Mouse (Mus musculus): ENCODE measurements around the gene Lactbl1. TPM values are rescaled to one million over a fixed set of nuclear protein-coding genes. Genes with fewer than 3 reads are reported as not detected.
A peak's percentile ranks its signal among the peaks of the same experiment; 100 is the strongest.

Gene Lactbl1
- polyA plus RNA-seq (2012; rRNA removed), result 0.10 and 0.11 TPM in 2 replicates

GRCm38 (mm10) chr4:136622388-136622787, at the start of gene Lactbl1:
TSS of gene Lactbl1 (plus strand) at chr4:136622621.
- Histone ChIP-seq H3K4me3 (ENCODE audit: insufficient read depth, low read length) (no peak within 1 kb of the TSS), H3K27ac (ENCODE audit: insufficient read depth, low read length) (no peak within 1 kb of the TSS), H3K4me1 (ENCODE audit: control insufficient read depth, insufficient read depth, low read length) (no peaks in the 10 kb centered on the region)
- no peak for TF ChIP-seq POLR2A (IDR thresholded peaks at IDR 0.05; ENCODE audit: extremely low read depth, insufficient read depth, low read length)
- TF ChIP-seq CTCF (IDR thresholded peaks at IDR 0.05; ENCODE audit: extremely low read depth, insufficient read depth, low read length), result no peak

- H3K4me1 ChIP-seq (ENCODE audit: control insufficient read depth, insufficient read depth, low read length), result peaks cover 3% of the 10 kb centered on the region; the same call in 1 of the 2 replicates
- no peak overlapping the region for H3K27ac ChIP-seq (ENCODE audit: insufficient read depth, low read length)
- no peak for TF ChIP-seq POLR2A (IDR thresholded peaks at IDR 0.05; ENCODE audit: extremely low read depth, insufficient read depth, low read length)
- H3K4me3 ChIP-seq (ENCODE audit: insufficient read depth, low read length), result no peak overlapping the region
Observed at GRCm38 (mm10) chr4:136581885-136582284, 40.5 kb upstream of the Lactbl1 start.

- Histone ChIP-seq H3K4me3 (ENCODE audit: insufficient read depth, low read length) (no peak overlapping the region), H3K27ac (ENCODE audit: insufficient read depth, low read length) (no peak overlapping the region), H3K4me1 (ENCODE audit: control insufficient read depth, insufficient read depth, low read length) (peaks cover 5% of the 10 kb centered on the region; the same call in 1 of the 2 replicates)
- TF ChIP-seq CTCF (IDR thresholded peaks at IDR 0.05; ENCODE audit: extremely low read depth, insufficient read depth, low read length) (no peak), POLR2A (IDR thresholded peaks at IDR 0.05; ENCODE audit: extremely low read depth, insufficient read depth, low read length) (no peak)
Observed at GRCm38 (mm10) chr4:136587221-136587827, 35.1 kb upstream of the Lactbl1 start.

- no peak for TF ChIP-seq CTCF (IDR thresholded peaks at IDR 0.05; ENCODE audit: extremely low read depth, insufficient read depth, low read length)
- TF ChIP-seq POLR2A (IDR thresholded peaks at IDR 0.05; ENCODE audit: extremely low read depth, insufficient read depth, low read length), result no peak
- Histone ChIP-seq H3K4me3 (ENCODE audit: insufficient read depth, low read length) (no peak overlapping the region), H3K27ac (ENCODE audit: insufficient read depth, low read length) (no peak overlapping the region), H3K4me1 (ENCODE audit: control insufficient read depth, insufficient read depth, low read length) (peaks cover 5% of the 10 kb centered on the region; the same call in 1 of the 2 replicates)
Observed at GRCm38 (mm10) chr4:136588003-136588402, 34.4 kb upstream of the Lactbl1 start.

- no peak for TF ChIP-seq POLR2A (IDR thresholded peaks at IDR 0.05; ENCODE audit: extremely low read depth, insufficient read depth, low read length)
- TF ChIP-seq CTCF (IDR thresholded peaks at IDR 0.05; ENCODE audit: extremely low read depth, insufficient read depth, low read length), result no peak
- Histone ChIP-seq H3K4me1 (ENCODE audit: control insufficient read depth, insufficient read depth, low read length) (peaks cover 7% of the 10 kb centered on the region), H3K27ac (ENCODE audit: insufficient read depth, low read length) (no peak overlapping the region), H3K4me3 (ENCODE audit: insufficient read depth, low read length) (no peak overlapping the region)
Observed at GRCm38 (mm10) chr4:136592111-136592510, 30.3 kb upstream of the Lactbl1 start.

GRCm38 (mm10) chr4:136594006-136594405, 28.4 kb upstream of the Lactbl1 start:
- peaks cover 10% of the 10 kb centered on the region for H3K4me1 ChIP-seq (ENCODE audit: control insufficient read depth, insufficient read depth, low read length)
- TF ChIP-seq CTCF (IDR thresholded peaks at IDR 0.05; ENCODE audit: extremely low read depth, insufficient read depth, low read length), result no peak
- no peak for TF ChIP-seq POLR2A (IDR thresholded peaks at IDR 0.05; ENCODE audit: extremely low read depth, insufficient read depth, low read length)
- peak overlapping the region; percentile 35; the same call in 1 of the 2 replicates for H3K27ac ChIP-seq (ENCODE audit: insufficient read depth, low read length)
- H3K4me3 ChIP-seq (ENCODE audit: insufficient read depth, low read length), result no peak overlapping the region

GRCm38 (mm10) chr4:136595221-136595620, 27.2 kb upstream of the Lactbl1 start:
- Histone ChIP-seq H3K4me3 (ENCODE audit: insufficient read depth, low read length) (no peak overlapping the region), H3K4me1 (ENCODE audit: control insufficient read depth, insufficient read depth, low read length) (peaks cover 7% of the 10 kb centered on the region), H3K27ac (ENCODE audit: insufficient read depth, low read length) (no peak overlapping the region)
- TF ChIP-seq POLR2A (IDR thresholded peaks at IDR 0.05; ENCODE audit: extremely low read depth, insufficient read depth, low read length) (no peak), CTCF (IDR thresholded peaks at IDR 0.05; ENCODE audit: extremely low read depth, insufficient read depth, low read length) (no peak)

- H3K4me3 ChIP-seq (ENCODE audit: insufficient read depth, low read length), result no peak overlapping the region
- H3K27ac ChIP-seq (ENCODE audit: insufficient read depth, low read length), result no peak overlapping the region
- no peak for TF ChIP-seq CTCF (IDR thresholded peaks at IDR 0.05; ENCODE audit: extremely low read depth, insufficient read depth, low read length)
- no peak for TF ChIP-seq POLR2A (IDR thresholded peaks at IDR 0.05; ENCODE audit: extremely low read depth, insufficient read depth, low read length)
- H3K4me1 ChIP-seq (ENCODE audit: control insufficient read depth, insufficient read depth, low read length), result peaks cover 10% of the 10 kb centered on the region
Observed at GRCm38 (mm10) chr4:136598268-136598876, 24.0 kb upstream of the Lactbl1 start.

GRCm38 (mm10) chr4:136599869-136600268, 22.6 kb upstream of the Lactbl1 start:
- no peak overlapping the region for H3K27ac ChIP-seq (ENCODE audit: insufficient read depth, low read length)
- peaks cover 6% of the 10 kb centered on the region for H3K4me1 ChIP-seq (ENCODE audit: control insufficient read depth, insufficient read depth, low read length)
- TF ChIP-seq POLR2A (IDR thresholded peaks at IDR 0.05; ENCODE audit: extremely low read depth, insufficient read depth, low read length), result no peak
- TF ChIP-seq CTCF (IDR thresholded peaks at IDR 0.05; ENCODE audit: extremely low read depth, insufficient read depth, low read length), result no peak
- H3K4me3 ChIP-seq (ENCODE audit: insufficient read depth, low read length), result no peak overlapping the region

GRCm38 (mm10) chr4:136600536-136600935, 21.9 kb upstream of the Lactbl1 start:
- peak overlapping the region; percentile 87; the same call in 1 of the 2 replicates for H3K4me3 ChIP-seq (ENCODE audit: insufficient read depth, low read length)
- TF ChIP-seq CTCF (IDR thresholded peaks at IDR 0.05; ENCODE audit: extremely low read depth, insufficient read depth, low read length) (no peak), POLR2A (IDR thresholded peaks at IDR 0.05; ENCODE audit: extremely low read depth, insufficient read depth, low read length) (no peak)
- peaks cover 6% of the 10 kb centered on the region for H3K4me1 ChIP-seq (ENCODE audit: control insufficient read depth, insufficient read depth, low read length)
- no peak overlapping the region for H3K27ac ChIP-seq (ENCODE audit: insufficient read depth, low read length)

Measured in cortical plate, adult 2 months (tissue).